Mouse (Mus musculus) right cerebral cortex, postnatal 4 days (tissue): ENCODE data around the gene Ipo5.

Experiments used
- DNase-seq: peaks from one replicate; pipeline ENCODE4 v3.0.0-alpha.2; 2022

Gene Ipo5

GRCm38 (mm10) chr14:120910733-120911324 is at the start of gene Ipo5:
Ipo5 (plus strand) TSS chr14:120911224.
- DNase-seq = peak; percentile 94

- DNase-seq = no peak
Observed at GRCm38 (mm10) chr14:120863205-120863604, 47.8 kb upstream of the Ipo5 start.

GRCm38 (mm10) chr14:120864896-120865295 is 46.1 kb upstream of the Ipo5 start:
- DNase-seq = no peak

DNA sequence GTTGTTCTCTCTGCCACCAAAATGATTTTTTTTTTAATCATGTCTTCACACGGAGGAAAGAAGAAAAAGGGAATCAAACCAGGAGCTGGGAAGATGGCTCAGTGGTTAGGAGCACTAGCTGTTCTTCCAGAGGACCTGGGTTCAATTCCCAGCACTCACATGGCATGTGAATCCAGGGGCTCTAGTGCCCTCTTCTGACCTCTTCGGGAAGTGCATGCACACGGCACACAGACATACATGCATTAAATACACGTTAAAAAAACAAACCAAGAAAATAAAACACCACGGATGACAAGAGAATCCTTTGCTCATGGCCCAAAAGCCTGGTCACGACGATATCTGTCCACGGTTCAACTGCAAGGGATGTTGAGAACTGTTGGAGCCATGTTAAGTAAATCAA is 44.5 kb upstream of the Ipo5 start:
- no peak for DNase-seq

- no peak for DNase-seq
Observed at GRCm38 (mm10) chr14:120867121-120867520, 43.9 kb upstream of the Ipo5 start.

- DNase-seq = peak; percentile 24
Observed at GRCm38 (mm10) chr14:120868494-120868893, 42.5 kb upstream of the Ipo5 start.

- no peak for DNase-seq
Observed at GRCm38 (mm10) chr14:120870736-120871135, 40.3 kb upstream of the Ipo5 start.

- DNase-seq = no peak
Observed at GRCm38 (mm10) chr14:120874397-120874796, 36.6 kb upstream of the Ipo5 start.

- DNase-seq = no peak
Observed at GRCm38 (mm10) chr14:120875144-120875543, 35.9 kb upstream of the Ipo5 start.

DNA sequence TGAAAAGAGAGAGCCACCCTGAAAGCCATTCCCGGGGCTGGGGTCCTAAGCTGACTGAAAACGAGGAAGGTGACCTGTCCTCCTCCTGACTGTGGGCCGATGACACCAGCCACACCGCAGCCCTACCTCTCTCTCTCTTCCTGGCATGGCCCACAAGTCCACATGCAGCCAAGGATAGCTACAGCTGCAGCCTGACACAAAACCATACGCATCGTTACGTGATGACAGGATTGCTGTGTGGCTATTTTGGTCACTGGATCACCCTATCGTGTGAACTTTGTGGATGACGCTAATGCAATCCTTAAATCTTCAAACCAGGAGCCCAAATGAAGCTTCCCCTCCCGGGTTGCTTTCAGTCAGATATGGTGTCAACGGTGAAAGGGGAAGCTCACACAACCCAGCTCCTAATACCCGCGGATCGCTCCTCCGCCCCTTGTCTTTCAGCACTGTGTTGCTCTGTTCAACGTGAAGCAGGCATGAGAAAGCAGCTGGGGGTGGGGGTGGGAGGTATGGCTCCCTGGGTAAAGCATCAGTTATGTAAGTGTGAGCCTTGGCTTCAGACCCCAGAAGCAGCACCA is 35.1 kb upstream of the Ipo5 start:
- no peak for DNase-seq

DNA sequence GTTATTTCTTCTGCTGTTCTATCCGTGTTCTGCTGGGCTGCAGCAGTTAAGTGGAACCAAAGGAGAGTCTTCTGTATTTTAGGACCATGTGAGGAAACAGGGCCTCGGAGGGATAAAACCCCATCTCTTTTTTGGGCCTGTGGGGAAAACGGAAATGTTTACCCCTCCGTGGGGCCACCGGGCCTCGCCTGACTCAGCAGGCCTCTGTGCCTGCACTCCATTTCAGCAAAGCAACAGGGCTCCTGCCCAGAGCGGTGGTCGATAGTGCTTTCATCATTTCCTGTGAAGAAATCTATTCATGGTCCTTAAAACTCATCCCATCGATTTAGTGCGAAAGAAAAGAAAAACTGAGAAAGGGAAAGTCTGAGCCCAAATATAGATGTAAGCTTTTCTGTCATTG is 33.9 kb upstream of the Ipo5 start:
- DNase-seq = no peak

- no peak for DNase-seq
Observed at GRCm38 (mm10) chr14:120879026-120879425, 32.0 kb upstream of the Ipo5 start.

DNA sequence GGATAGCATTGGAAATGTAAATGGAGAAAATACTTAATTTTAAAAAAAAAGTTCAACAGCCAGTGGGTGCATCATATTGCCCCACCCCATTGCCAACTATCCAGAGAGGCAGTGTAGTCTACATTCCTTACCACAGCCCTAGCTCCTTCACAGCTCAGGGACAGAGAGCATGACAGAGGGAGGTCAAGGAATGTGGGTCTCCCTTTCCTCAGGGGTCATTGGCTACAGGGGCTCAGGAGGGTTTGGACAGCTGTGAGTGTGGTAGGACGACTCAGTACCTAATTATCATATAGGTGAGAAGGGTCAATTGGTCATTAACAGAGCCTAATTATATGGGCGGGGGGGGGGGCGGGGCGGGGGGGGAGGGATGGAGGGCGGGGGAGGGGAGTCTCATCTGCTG is 30.4 kb upstream of the Ipo5 start:
- no peak for DNase-seq

GRCm38 (mm10) chr14:120881054-120881453 is 30.0 kb upstream of the Ipo5 start:
- no peak for DNase-seq

DNA sequence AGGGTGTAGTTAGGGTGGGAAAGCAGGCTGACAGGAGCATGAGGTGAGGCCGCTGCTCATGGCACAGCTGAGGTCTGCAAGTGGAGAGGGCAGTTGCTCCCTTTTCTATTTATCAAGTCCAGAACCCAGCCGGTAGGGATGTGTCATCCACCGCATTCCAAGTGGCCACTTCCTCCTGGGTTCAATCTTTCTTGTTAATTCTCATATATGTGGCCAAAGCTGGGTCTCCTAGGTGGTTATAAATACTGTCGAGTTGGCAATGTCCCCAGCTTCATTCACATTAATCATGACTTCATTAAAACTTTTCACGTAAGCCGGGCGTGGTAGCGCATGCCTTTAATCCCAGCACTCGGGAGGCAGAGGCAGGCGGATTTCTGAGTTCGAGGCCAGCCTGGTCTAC is 22.3 kb upstream of the Ipo5 start:
- DNase-seq = no peak

DNA sequence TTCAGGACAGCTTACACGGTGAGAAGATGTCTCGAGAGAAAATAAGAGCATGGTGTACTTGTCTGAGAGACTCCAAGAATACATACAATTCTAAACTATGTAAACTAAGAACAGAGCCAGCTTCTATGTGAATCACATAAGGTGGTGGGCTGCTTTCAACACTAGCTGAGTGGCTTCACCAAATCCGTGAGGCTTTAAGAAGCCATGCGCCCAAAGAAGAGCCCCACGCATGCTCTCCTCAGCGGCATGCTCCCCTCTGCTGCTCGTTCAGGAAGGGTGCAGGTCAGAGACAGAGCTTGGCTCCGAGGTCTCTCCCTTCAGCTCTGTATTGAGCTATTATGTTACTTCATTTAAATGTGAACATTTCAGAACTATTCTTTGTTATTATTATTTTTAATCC is 18.7 kb upstream of the Ipo5 start:
- no peak for DNase-seq

DNA sequence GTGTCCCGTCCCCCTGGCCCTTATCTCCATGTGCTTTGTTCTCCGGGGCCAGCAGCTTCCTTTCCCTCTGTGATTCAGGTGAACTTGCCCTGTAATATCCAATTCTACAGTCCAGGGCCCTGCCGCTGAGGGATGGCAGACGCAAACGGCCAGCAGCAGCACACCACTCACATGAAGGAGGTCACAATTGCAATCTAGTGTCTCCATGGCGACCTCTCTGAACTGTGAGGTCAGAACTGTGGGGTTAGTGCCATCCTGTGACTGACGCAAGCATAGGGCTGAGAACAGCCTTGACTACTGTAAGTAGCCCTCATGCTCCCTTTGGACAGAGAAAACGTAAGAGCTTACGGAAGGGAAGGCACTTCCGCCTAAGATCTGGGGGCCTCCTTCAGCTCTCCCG is 14.4 kb upstream of the Ipo5 start:
- no peak for DNase-seq

DNA sequence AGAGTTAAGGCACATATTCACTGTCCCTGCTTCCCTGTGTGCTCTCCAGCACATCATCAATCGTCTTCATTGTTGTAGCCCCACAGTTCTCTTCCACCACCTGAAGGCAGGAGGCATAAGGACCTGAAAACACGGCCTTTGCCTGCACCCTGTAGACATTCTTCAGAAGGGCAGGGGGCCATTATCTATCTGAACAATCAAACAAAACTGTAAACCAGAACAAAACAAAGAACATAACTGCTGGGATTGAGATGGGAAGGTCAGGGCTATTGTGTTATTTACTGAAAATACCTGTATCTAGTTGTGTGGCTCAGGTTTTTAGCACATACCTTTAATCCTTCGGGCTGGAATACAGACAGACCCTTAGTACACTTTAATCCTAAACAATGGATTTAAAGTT is 12.1 kb upstream of the Ipo5 start:
- no peak for DNase-seq

DNA sequence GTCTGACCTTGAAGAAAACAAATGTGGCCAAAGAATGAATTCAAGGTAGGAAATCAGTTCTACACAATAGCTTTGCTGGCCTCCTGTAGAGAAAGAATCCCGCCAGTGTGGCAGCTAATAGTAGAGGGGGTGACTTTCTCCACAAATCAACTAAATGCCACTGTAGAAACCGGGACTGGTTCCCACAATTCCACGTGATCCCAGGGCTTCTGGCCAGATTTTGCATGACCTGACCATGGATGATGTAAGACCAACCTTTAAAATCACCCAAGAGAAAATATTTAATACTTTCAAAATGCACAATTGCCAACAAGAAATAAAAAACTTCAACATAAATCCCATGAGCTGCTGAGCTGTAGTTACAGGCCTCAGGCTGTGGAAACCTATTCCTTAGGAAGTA is 1.6 kb upstream of the Ipo5 start:
- no peak for DNase-seq

DNA sequence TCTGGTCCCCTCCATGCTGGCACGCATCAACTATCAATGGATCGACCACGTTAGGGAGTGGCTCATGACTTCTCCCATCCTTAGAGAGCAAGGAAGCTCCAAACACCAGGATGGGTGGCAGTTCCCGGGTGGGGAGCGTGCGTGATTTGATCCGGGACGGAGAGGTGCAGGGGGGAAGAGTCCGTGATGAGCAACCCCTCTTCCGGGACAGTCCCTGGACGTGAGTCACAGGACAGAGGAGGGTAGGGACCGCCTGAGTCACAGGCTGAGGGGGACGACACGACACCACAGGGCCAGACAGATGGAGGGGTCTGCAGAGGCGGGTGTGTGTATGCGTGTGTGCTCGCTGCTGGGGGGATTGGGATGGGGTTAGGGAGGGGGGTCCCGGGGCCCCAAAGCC is 704 bp upstream of the Ipo5 start:
- no peak for DNase-seq

DNA sequence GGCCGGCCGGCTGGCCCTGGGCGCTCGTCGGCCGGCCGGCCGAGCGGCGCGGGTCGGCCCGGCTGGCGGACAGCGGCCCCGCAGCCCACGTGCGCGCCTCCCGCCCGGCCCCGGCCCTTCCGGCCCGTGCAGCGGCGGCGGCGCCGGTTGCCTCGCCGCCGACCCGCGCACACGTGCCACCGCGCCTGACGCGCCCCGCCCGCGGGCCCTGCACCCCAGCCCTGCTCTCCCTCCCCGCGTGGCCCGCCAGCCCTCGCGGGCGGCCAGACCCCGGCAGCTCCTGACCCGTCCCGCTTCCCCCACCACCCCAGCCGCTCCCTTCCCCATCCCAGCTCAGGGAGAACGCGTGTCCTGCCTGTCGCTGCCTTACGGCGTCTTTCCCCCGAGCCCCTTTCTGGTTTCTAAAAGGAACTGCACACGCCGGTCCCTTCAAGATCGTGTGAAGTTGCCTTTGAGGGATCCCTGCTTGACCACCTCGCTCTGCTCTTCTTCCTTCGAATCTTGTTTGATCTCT is 421 bp downstream of the Ipo5 start:
- DNase-seq = peak; percentile 50

- no peak for DNase-seq
Observed at GRCm38 (mm10) chr14:120912090-120912710, 1.2 kb downstream of the Ipo5 start.

DNA sequence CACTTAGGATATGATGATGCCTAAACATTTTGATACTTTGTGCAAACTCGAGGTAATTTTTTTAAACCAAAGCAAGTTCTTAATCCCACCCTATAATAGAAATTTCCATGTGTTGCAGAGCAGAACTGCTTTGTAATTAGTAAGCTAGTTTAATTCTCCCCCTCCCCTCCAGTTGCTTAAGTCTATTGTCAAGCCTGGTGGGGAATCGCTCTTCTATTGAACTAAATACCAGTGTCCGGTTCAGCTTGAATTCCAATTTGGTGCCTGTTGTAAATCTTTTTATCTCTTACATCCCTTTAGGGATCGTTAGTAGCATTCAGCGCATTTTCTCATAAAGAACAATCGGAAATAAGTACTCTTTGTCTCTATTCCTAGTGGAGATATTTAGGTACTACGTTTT is 1.9 kb downstream of the Ipo5 start:
- no peak for DNase-seq

GRCm38 (mm10) chr14:120921805-120922204 is 10.8 kb downstream of the Ipo5 start:
- no peak for DNase-seq

DNA sequence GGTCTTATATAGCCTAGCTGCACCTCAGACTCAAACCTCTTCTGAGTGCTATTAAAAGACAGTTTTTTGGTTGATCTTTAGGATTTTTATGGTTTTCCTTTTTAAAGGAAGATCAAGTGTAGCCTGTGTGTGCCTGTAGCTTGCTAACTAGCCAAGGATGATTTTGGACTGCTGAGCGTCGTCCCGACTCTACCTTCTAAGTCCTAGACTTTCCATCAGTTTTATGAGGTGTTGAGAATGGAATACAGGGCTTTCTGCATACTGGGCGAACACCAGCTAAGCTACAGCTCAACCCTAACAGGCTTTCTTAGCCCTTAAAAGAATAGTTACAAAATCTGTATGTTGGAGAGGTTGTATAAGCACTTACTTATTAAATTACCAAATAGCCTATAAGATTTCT is 13.0 kb downstream of the Ipo5 start:
- no peak for DNase-seq
